Mouse (Mus musculus) CD8-positive naive resting alpha-beta T cell, adult 57 days (primary cell): ENCODE data around the gene Prr5l. TPM values are rescaled to one million over a fixed set of nuclear protein-coding genes. Genes with fewer than 3 reads are reported as not detected.

Experiments
- total RNA-seq: library from RNA; stranded (reverse); gene quantifications from one replicate; pipeline ENCODE4 v1.2.4, GENCODE M21; 2023

The Prr5l gene
- 2.4 TPM for total RNA-seq

DNA sequence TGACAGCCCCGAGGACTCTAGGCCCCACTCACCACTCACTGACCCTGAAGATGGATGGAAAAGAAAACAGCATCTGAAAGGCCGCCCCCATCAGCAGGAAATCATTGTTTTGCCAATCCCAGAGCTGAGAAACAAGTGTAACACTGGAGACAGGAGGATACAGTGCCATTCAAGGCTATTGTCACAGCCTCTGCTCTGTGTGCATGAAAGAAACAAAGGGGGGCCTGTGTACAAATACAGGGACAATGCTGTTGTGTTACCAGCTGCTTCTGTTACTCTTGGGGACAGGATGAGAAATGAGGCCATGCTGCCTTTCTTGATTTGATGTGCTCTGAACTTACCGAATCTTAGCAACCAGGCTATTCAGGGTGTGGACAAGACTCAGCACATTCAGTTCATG lies at the start of gene Prr5l:
Gene Prr5l, minus strand, starts transcription at position 30 of the 400 bp plus-strand sequence.

DNA sequence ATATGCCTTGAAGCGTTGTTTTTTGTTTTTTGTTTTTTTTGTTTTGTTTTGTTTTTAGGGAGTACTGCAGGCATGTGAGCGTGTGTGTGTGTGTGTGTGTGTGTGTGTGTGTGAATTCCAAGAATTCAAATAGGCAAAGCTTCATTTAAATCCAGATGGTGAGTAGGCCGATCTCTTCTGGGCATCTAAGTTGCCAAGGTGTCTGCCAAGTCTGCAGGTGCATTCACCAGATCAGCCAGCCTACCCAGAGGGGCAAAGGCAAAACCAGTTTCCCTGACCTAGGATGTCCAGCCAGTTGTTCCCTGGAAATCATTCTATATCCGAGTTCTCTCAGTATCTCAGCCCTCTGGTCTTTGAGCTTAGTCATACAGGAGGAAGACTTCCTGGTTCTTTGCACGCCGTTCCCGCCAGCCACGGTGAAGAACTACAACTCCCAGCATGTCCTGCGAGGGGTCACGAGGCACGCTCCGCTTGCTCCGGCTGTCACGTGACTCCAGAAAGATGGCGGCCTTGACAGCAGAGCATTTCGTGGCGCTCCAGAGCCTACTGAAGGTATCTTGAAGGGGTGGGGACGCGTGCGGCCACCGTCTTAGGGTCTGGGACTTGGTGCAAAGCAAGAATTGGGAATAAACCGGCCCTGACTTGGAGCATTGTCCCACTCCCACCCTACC lies 3.1 kb upstream of the Prr5l start, which contains the start of gene Commd9:
Gene Commd9, plus strand, starts transcription at position 480 of the 671 bp plus-strand sequence.

DNA sequence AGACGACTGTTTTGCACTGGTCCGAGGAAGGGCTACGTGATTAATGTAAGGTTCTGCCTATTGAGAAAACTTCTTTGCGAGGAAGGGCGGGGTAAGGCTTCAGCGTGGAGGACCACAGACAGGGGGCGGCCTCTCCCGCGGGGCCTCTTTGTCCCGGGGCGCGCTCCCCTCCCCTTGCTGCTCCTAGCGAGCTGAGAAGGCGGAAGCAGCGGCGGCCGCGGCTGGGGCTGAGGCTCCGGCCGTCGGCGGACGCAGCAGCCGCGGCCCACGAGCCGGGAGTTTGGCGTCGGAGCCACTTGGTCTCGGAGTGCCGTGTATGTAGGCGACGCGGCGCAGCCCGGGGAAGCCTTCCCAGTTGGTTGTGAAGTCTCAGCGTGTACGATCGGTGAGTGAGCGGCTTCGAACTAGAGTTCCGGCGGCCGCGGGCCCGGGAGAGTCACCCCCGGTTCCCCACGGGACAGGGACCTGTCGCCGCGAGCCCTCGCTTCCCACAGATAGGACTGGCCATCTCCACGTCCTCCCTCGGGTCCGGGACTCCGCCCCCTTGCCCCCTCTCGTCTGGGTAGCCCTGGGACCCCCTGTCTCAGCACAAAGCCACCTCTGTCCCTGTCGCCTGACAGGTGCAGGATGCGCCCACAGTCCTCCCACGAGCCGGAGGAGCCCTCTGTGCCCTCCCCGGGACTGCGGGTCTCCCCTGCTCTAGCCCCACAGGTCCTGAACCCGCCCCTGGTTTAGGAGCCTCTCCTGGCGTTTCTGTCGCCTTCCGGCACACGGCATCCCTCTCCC lies 204.4 kb downstream of the Prr5l start, which contains the start of gene Traf6:
Gene Traf6, plus strand, starts transcription at position 194 of the 786 bp plus-strand sequence.

Other genes with a start within 250 kb of the Prr5l start
- 0.15 TPM for gene Rag1, start 233.5 kb downstream of the Prr5l start, total RNA-seq
- 1.8 TPM for gene B230118H07Rik, start 233.5 kb downstream of the Prr5l start, total RNA-seq
- gene Traf6, start 204.6 kb downstream of the Prr5l start, total RNA-seq, result 51.0 TPM
- 16.3 TPM for gene Commd9, start 3.2 kb upstream of the Prr5l start, total RNA-seq